Mouse (Mus musculus): Measurements from ENCODE around the gene Nol3. TPM values are rescaled to one million over a fixed set of nuclear protein-coding genes. Genes with fewer than 3 reads are reported as not detected.

Nol3 gene
- polyA plus RNA-seq, 1 experiment from 2014 or later, result 2.8 TPM

- no peak overlapping the region for H3K27ac ChIP-seq (ENCODE audit: low read length)
- H3K4me2 ChIP-seq (ENCODE audit: low read length), result no peak overlapping the region
- no peaks in the 10 kb centered on the region for H3K36me3 ChIP-seq (ENCODE audit: control insufficient read depth, insufficient read depth)
- WGBS, result 80% methylated on average over 7 of the region's 7 CpGs
- no peak overlapping the region for H3K9ac ChIP-seq (replicated peaks; ENCODE audit: low read depth, low read length)
- H3K9me3 ChIP-seq (ENCODE audit: control insufficient read depth, low read length), result no peaks in the 10 kb centered on the region
- H3K4me3 ChIP-seq (replicated peaks; ENCODE audit: low read length), result no peak overlapping the region
- peaks cover 31% of the 10 kb centered on the region for H3K4me1 ChIP-seq (replicated peaks; ENCODE audit: control insufficient read depth, insufficient read depth, low read length)
- ATAC-seq, result no peak
- no peaks in the 10 kb centered on the region for H3K27me3 ChIP-seq (replicated peaks; ENCODE audit: control insufficient read depth, insufficient read depth, low read length)
Observed at GRCm38 (mm10) chr8:105292471-105292870, 16.5 kb downstream of the Nol3 start.

GRCm38 (mm10) chr8:105293405-105293804 lies 17.5 kb downstream of the Nol3 start:
- H3K4me1 ChIP-seq (replicated peaks; ENCODE audit: control insufficient read depth, insufficient read depth, low read length), result peaks cover 26% of the 10 kb centered on the region
- H3K27ac ChIP-seq (ENCODE audit: low read length), result no peak overlapping the region
- no peaks in the 10 kb centered on the region for H3K9me3 ChIP-seq (ENCODE audit: control insufficient read depth, low read length)
- ATAC-seq, result no peak
- no peak overlapping the region for H3K9ac ChIP-seq (replicated peaks; ENCODE audit: low read depth, low read length)
- H3K4me2 ChIP-seq (ENCODE audit: low read length), result no peak overlapping the region
- WGBS, result 69% methylated on average over 19 of the region's 19 CpGs
- H3K4me3 ChIP-seq (replicated peaks; ENCODE audit: low read length), result no peak overlapping the region
- no peaks in the 10 kb centered on the region for H3K36me3 ChIP-seq (ENCODE audit: control insufficient read depth, insufficient read depth)
- H3K27me3 ChIP-seq (replicated peaks; ENCODE audit: control insufficient read depth, insufficient read depth, low read length), result no peaks in the 10 kb centered on the region

GRCm38 (mm10) chr8:105294776-105295175 lies 18.8 kb downstream of the Nol3 start:
- Histone ChIP-seq H3K27me3 (replicated peaks; ENCODE audit: control insufficient read depth, insufficient read depth, low read length) (no peaks in the 10 kb centered on the region), H3K27ac (ENCODE audit: low read length) (no peak overlapping the region), H3K9me3 (ENCODE audit: control insufficient read depth, low read length) (no peaks in the 10 kb centered on the region), H3K9ac (replicated peaks; ENCODE audit: low read depth, low read length) (no peak overlapping the region), H3K4me3 (replicated peaks; ENCODE audit: low read length) (no peak overlapping the region), H3K4me2 (ENCODE audit: low read length) (no peak overlapping the region), H3K36me3 (ENCODE audit: control insufficient read depth, insufficient read depth) (peaks cover 1% of the 10 kb centered on the region), H3K4me1 (replicated peaks; ENCODE audit: control insufficient read depth, insufficient read depth, low read length) (peaks cover 32% of the 10 kb centered on the region)
- no peak for ATAC-seq
- WGBS, result 65% methylated on average over 9 of the region's 9 CpGs

GRCm38 (mm10) chr8:105295256-105295655 lies 19.3 kb downstream of the Nol3 start:
- Histone ChIP-seq H3K27me3 (replicated peaks; ENCODE audit: control insufficient read depth, insufficient read depth, low read length) (no peaks in the 10 kb centered on the region), H3K4me1 (replicated peaks; ENCODE audit: control insufficient read depth, insufficient read depth, low read length) (peaks cover 27% of the 10 kb centered on the region), H3K9me3 (ENCODE audit: control insufficient read depth, low read length) (no peaks in the 10 kb centered on the region), H3K27ac (ENCODE audit: low read length) (no peak overlapping the region), H3K4me2 (ENCODE audit: low read length) (no peak overlapping the region), H3K4me3 (replicated peaks; ENCODE audit: low read length) (no peak overlapping the region), H3K36me3 (ENCODE audit: control insufficient read depth, insufficient read depth) (peaks cover 6% of the 10 kb centered on the region), H3K9ac (replicated peaks; ENCODE audit: low read depth, low read length) (no peak overlapping the region)
- 74% methylated on average over 11 of the region's 11 CpGs for WGBS
- no peak for ATAC-seq

- Histone ChIP-seq H3K27ac (ENCODE audit: low read length) (no peak within 1 kb of the TSS), H3K27me3 (replicated peaks; ENCODE audit: control insufficient read depth, insufficient read depth, low read length) (no peaks in the 10 kb centered on the region), H3K4me1 (replicated peaks; ENCODE audit: control insufficient read depth, insufficient read depth, low read length) (peaks cover 20% of the 10 kb centered on the region), H3K9ac (replicated peaks; ENCODE audit: low read depth, low read length) (no peak within 1 kb of the TSS), H3K36me3 (ENCODE audit: control insufficient read depth, insufficient read depth) (peaks cover 9% of the 10 kb centered on the region), H3K9me3 (ENCODE audit: control insufficient read depth, low read length) (no peaks in the 10 kb centered on the region), H3K4me2 (ENCODE audit: low read length) (peak within 1 kb of the TSS; percentile 89), H3K4me3 (replicated peaks; ENCODE audit: low read length) (no peak within 1 kb of the TSS; the same call in 1 of the 2 replicates)
- no peak for ATAC-seq
- 76% methylated on average over 11 of the region's 11 CpGs for WGBS
Observed at GRCm38 (mm10) chr8:105295895-105296573, 20.1 kb downstream of the Nol3 start, which contains the start of gene Exoc3l. Gene Exoc3l, minus strand, starts transcription at chr8:105296101.

GRCm38 (mm10) chr8:105297511-105298192 lies 21.7 kb downstream of the Nol3 start, which contains the start of gene E2f4:
Gene E2f4, plus strand, starts transcription at chr8:105297663.
- no peaks in the 10 kb centered on the region for H3K27me3 ChIP-seq (replicated peaks; ENCODE audit: control insufficient read depth, insufficient read depth, low read length)
- peaks cover 21% of the 10 kb centered on the region for H3K36me3 ChIP-seq (ENCODE audit: control insufficient read depth, insufficient read depth)
- H3K27ac ChIP-seq (ENCODE audit: low read length), result peak within 1 kb of the TSS; percentile 54; the same call in 1 of the 2 replicates
- under 1% methylated on average over 56 of the region's 58 CpGs for WGBS
- H3K4me2 ChIP-seq (ENCODE audit: low read length), result peak within 1 kb of the TSS; percentile 89
- H3K4me3 ChIP-seq (replicated peaks; ENCODE audit: low read length), result peak within 1 kb of the TSS; percentile 89
- peak within 1 kb of the TSS; percentile 88 for H3K9ac ChIP-seq (replicated peaks; ENCODE audit: low read depth, low read length)
- H3K9me3 ChIP-seq (ENCODE audit: control insufficient read depth, low read length), result no peaks in the 10 kb centered on the region
- peaks cover 20% of the 10 kb centered on the region for H3K4me1 ChIP-seq (replicated peaks; ENCODE audit: control insufficient read depth, insufficient read depth, low read length)
- peak; percentile 95 for ATAC-seq

GRCm38 (mm10) chr8:105298351-105299252 lies 22.7 kb downstream of the Nol3 start:
- no peaks in the 10 kb centered on the region for H3K27me3 ChIP-seq (replicated peaks; ENCODE audit: control insufficient read depth, insufficient read depth, low read length)
- ATAC-seq, result no peak
- H3K4me1 ChIP-seq (replicated peaks; ENCODE audit: control insufficient read depth, insufficient read depth, low read length), result peaks cover 20% of the 10 kb centered on the region
- peak overlapping the region; percentile 89 for H3K4me3 ChIP-seq (replicated peaks; ENCODE audit: low read length)
- peak overlapping the region; percentile 89 for H3K4me2 ChIP-seq (ENCODE audit: low read length)
- peaks cover 25% of the 10 kb centered on the region for H3K36me3 ChIP-seq (ENCODE audit: control insufficient read depth, insufficient read depth)
- WGBS, result 64% methylated on average over 18 of the region's 18 CpGs
- H3K9ac ChIP-seq (replicated peaks; ENCODE audit: low read depth, low read length), result peak overlapping the region; percentile 88
- no peaks in the 10 kb centered on the region for H3K9me3 ChIP-seq (ENCODE audit: control insufficient read depth, low read length)
- no peak overlapping the region for H3K27ac ChIP-seq (ENCODE audit: low read length)

- peaks cover 29% of the 10 kb centered on the region for H3K36me3 ChIP-seq (ENCODE audit: control insufficient read depth, insufficient read depth)
- H3K4me3 ChIP-seq (replicated peaks; ENCODE audit: low read length), result no peak overlapping the region
- ATAC-seq, result no peak
- H3K27ac ChIP-seq (ENCODE audit: low read length), result no peak overlapping the region
- peaks cover 20% of the 10 kb centered on the region for H3K4me1 ChIP-seq (replicated peaks; ENCODE audit: control insufficient read depth, insufficient read depth, low read length)
- no peaks in the 10 kb centered on the region for H3K27me3 ChIP-seq (replicated peaks; ENCODE audit: control insufficient read depth, insufficient read depth, low read length)
- H3K9me3 ChIP-seq (ENCODE audit: control insufficient read depth, low read length), result no peaks in the 10 kb centered on the region
- H3K4me2 ChIP-seq (ENCODE audit: low read length), result no peak overlapping the region
- WGBS, result 96% methylated on average over 8 of the region's 8 CpGs
- no peak overlapping the region for H3K9ac ChIP-seq (replicated peaks; ENCODE audit: low read depth, low read length)
Observed at GRCm38 (mm10) chr8:105299962-105300361, 24.0 kb downstream of the Nol3 start.

GRCm38 (mm10) chr8:105303396-105303795 lies 27.5 kb downstream of the Nol3 start:
- Histone ChIP-seq H3K4me3 (replicated peaks; ENCODE audit: low read length) (no peak overlapping the region), H3K4me1 (replicated peaks; ENCODE audit: control insufficient read depth, insufficient read depth, low read length) (peaks cover 20% of the 10 kb centered on the region), H3K9ac (replicated peaks; ENCODE audit: low read depth, low read length) (no peak overlapping the region), H3K4me2 (ENCODE audit: low read length) (no peak overlapping the region), H3K36me3 (ENCODE audit: control insufficient read depth, insufficient read depth) (peaks cover 37% of the 10 kb centered on the region), H3K27me3 (replicated peaks; ENCODE audit: control insufficient read depth, insufficient read depth, low read length) (no peaks in the 10 kb centered on the region), H3K27ac (ENCODE audit: low read length) (no peak overlapping the region), H3K9me3 (ENCODE audit: control insufficient read depth, low read length) (no peaks in the 10 kb centered on the region)
- ATAC-seq, result no peak
- WGBS, result 87% methylated on average over 8 of the region's 8 CpGs
